Mouse (Mus musculus) megakaryocyte, embryonic 14.5 days (primary cell): ENCODE measurements at regions not wholly inside any gene's neighbourhood (a gene's known extent, or its start where the extent isn't known, plus 50 kb on each side); places are given as distances from the start of the nearest gene placed in this dataset.

ENCODE experiments used
- H3K27me3 ChIP-seq: replicated peaks from 2 replicates; pipeline ENCODE3; 2012; ENCODE audit warnings: inconsistent platforms
- H3K36me3 ChIP-seq: replicated peaks from 2 replicates; pipeline ENCODE3; 2012; ENCODE audit warnings: low read length, inconsistent platforms, mixed read lengths
- H3K4me1 ChIP-seq: 2 replicates; pipeline ENCODE4 v1.6.1; 2012; ENCODE audit warnings: inconsistent platforms
- H3K4me3 ChIP-seq: replicated peaks from 2 replicates; pipeline ENCODE3; 2012; ENCODE audit warnings: moderate library complexity, mild to moderate bottlenecking, inconsistent platforms
- H3K9me3 ChIP-seq: 2 replicates; pipeline ENCODE4 v1.6.1; 2012; ENCODE audit warnings: inconsistent platforms
- FLI1 ChIP-seq: IDR thresholded peaks from 2 replicates; pipeline ENCODE4 v1.6.1; 2012; ENCODE audit warnings: low read length, inconsistent platforms, mixed read lengths
- GATA1 ChIP-seq: IDR thresholded peaks from 3 replicates; pipeline ENCODE4 v1.6.1; 2012; ENCODE audit warnings: mixed read lengths, low read length, inconsistent platforms, borderline replicate concordance

GRCm38 (mm10) chr16:77788781-77789150, 186.9 kb upstream of the Gm11146 start:
- Histone ChIP-seq H3K27me3 (no peaks in the 10 kb centered on the region), H3K4me1 (no peaks in the 10 kb centered on the region), H3K9me3 (peaks cover 15% of the 10 kb centered on the region), H3K36me3 (no peaks in the 10 kb centered on the region), H3K4me3 (no peak overlapping the region)
- no peak for TF ChIP-seq FLI1
- TF ChIP-seq GATA1 = no peak

GRCm38 (mm10) chr16:77788041-77788780, 186.3 kb upstream of the Gm11146 start:
- H3K4me3 ChIP-seq = no peak overlapping the region
- no peaks in the 10 kb centered on the region for H3K36me3 ChIP-seq
- H3K27me3 ChIP-seq = no peaks in the 10 kb centered on the region
- no peak for TF ChIP-seq FLI1
- TF ChIP-seq GATA1 = no peak
- no peaks in the 10 kb centered on the region for H3K4me1 ChIP-seq
- peaks cover 15% of the 10 kb centered on the region for H3K9me3 ChIP-seq

- no peak for TF ChIP-seq FLI1
- no peak for TF ChIP-seq GATA1
- H3K9me3 ChIP-seq = peaks cover 15% of the 10 kb centered on the region
Observed at GRCm38 (mm10) chr16:77787025-77787424, 185.1 kb upstream of the Gm11146 start.

GRCm38 (mm10) chr16:77779019-77779418, 177.1 kb upstream of the Gm11146 start:
- Histone ChIP-seq H3K4me1 (no peaks in the 10 kb centered on the region), H3K4me3 (no peak overlapping the region), H3K9me3 (peaks cover 4% of the 10 kb centered on the region; the same call in 1 of the 2 replicates), H3K27me3 (no peaks in the 10 kb centered on the region), H3K36me3 (no peaks in the 10 kb centered on the region)
- TF ChIP-seq FLI1 (no peak), GATA1 (no peak)

More at GRCm38 (mm10) chr16:77787025-77787424, 185.1 kb upstream of the Gm11146 start:
- no peaks in the 10 kb centered on the region for H3K27me3 ChIP-seq
- H3K36me3 ChIP-seq = no peaks in the 10 kb centered on the region
- no peaks in the 10 kb centered on the region for H3K4me1 ChIP-seq
- H3K4me3 ChIP-seq = no peak overlapping the region

GRCm38 (mm10) chr16:77772075-77772474, 170.2 kb upstream of the Gm11146 start:
- Histone ChIP-seq H3K4me1 (no peaks in the 10 kb centered on the region), H3K9me3 (peaks cover 8% of the 10 kb centered on the region), H3K27me3 (no peaks in the 10 kb centered on the region), H3K4me3 (no peak overlapping the region), H3K36me3 (no peaks in the 10 kb centered on the region)
- no peak for TF ChIP-seq GATA1
- TF ChIP-seq FLI1 = no peak

- Histone ChIP-seq H3K4me3 (no peak overlapping the region), H3K36me3 (no peaks in the 10 kb centered on the region), H3K9me3 (peaks cover 7% of the 10 kb centered on the region), H3K4me1 (no peaks in the 10 kb centered on the region), H3K27me3 (no peaks in the 10 kb centered on the region)
- TF ChIP-seq FLI1 (no peak), GATA1 (no peak)
Observed at GRCm38 (mm10) chr16:77760926-77761347, 159.0 kb upstream of the Gm11146 start.

GRCm38 (mm10) chr16:77760479-77760878, 158.6 kb upstream of the Gm11146 start:
- H3K4me1 ChIP-seq = no peaks in the 10 kb centered on the region
- peaks cover 7% of the 10 kb centered on the region for H3K9me3 ChIP-seq
- no peaks in the 10 kb centered on the region for H3K27me3 ChIP-seq
- H3K4me3 ChIP-seq = no peak overlapping the region
- TF ChIP-seq GATA1 (no peak), FLI1 (no peak)
- H3K36me3 ChIP-seq = no peaks in the 10 kb centered on the region

- Histone ChIP-seq H3K9me3 (peaks cover 7% of the 10 kb centered on the region), H3K27me3 (no peaks in the 10 kb centered on the region), H3K4me3 (no peak overlapping the region), H3K4me1 (no peaks in the 10 kb centered on the region), H3K36me3 (no peaks in the 10 kb centered on the region)
- TF ChIP-seq FLI1 (no peak), GATA1 (no peak)
Observed at GRCm38 (mm10) chr16:77759997-77760396, 158.1 kb upstream of the Gm11146 start.

GRCm38 (mm10) chr16:77754882-77755281, 153.0 kb upstream of the Gm11146 start:
- H3K9me3 ChIP-seq = peaks cover 1% of the 10 kb centered on the region; the same call in 1 of the 2 replicates
- no peaks in the 10 kb centered on the region for H3K36me3 ChIP-seq
- no peak overlapping the region for H3K4me3 ChIP-seq
- H3K4me1 ChIP-seq = no peaks in the 10 kb centered on the region
- TF ChIP-seq FLI1 (no peak), GATA1 (no peak)
- no peaks in the 10 kb centered on the region for H3K27me3 ChIP-seq

GRCm38 (mm10) chr16:77749474-77749873, 147.6 kb upstream of the Gm11146 start:
- TF ChIP-seq FLI1 = no peak
- no peak for TF ChIP-seq GATA1
- H3K27me3 ChIP-seq = no peaks in the 10 kb centered on the region

More at GRCm38 (mm10) chr16:77749474-77749873, 147.6 kb upstream of the Gm11146 start:
- H3K4me1 ChIP-seq = no peaks in the 10 kb centered on the region
- H3K9me3 ChIP-seq = no peaks in the 10 kb centered on the region
- no peaks in the 10 kb centered on the region for H3K36me3 ChIP-seq
- no peak overlapping the region for H3K4me3 ChIP-seq
